Comparison of ENCODE assay signal across 18 mouse cellular contexts in genomic region chr2:131496125-131496820, GRCm38 (mm10). TPM values are rescaled to one million over a fixed set of nuclear protein-coding genes. Genes with fewer than 3 reads are reported as not detected.
DNase-seq lines count a peak whose midpoint lies in the region; ATAC-seq and TF ChIP-seq lines count a peak whose summit lies in the region.
"Had no signal": no experiment of that assay in that cellular context is flagged by ENCODE, and none has a peak within 500 bp of the region (broad histone marks: within the 10 kb centered on the region; RNA-seq: fewer than 3 reads in every experiment).

No protein-coding gene starts in this region.

- DNase-seq in heart, adult 11 months, result peak; percentile 94
- DNase-seq in lung, postnatal 36 days, result peak; percentile 8
- DNase-seq in lung, adult 2 months, result no peak
- no peak for DNase-seq in liver, embryonic 13.5 days
- no peak for DNase-seq in retina, postnatal 1 day
- no peak for DNase-seq in neural tube, embryonic 10.5 days (ENCODE audit: extremely low spot score, low spot score)
- DNase-seq: cerebellum, adult 2 months; embryo, embryonic 11 days; gastrocnemius, postnatal 25 days; layer of hippocampus, postnatal 36 days; left cerebral cortex, postnatal 4 days; lung, embryonic 14.5 days had no signal

- WGBS in heart, embryonic 11.5 days (ENCODE audit: insufficient replicate concordance), result 85% methylated on average over 5 of the region's 5 CpGs
- 52% methylated on average over 5 of the region's 5 CpGs for WGBS in lung, adult 2 months
- 60% methylated on average over 5 of the region's 5 CpGs for WGBS in liver, embryonic 13.5 days (ENCODE audit: insufficient replicate concordance)

- H3K4me1 ChIP-seq in heart, embryonic 11.5 days (ENCODE audit: control insufficient read depth, insufficient read depth, low read length), result peaks cover 9% of the 10 kb centered on the region; the same call in 1 of the 2 replicates
- H3K4me1 ChIP-seq in lung, adult 2 months (ENCODE audit: control insufficient read depth, insufficient read depth, low read length), result peaks cover 5% of the 10 kb centered on the region
- peaks cover 91% of the 10 kb centered on the region for H3K4me1 ChIP-seq in liver, embryonic 13.5 days (replicated peaks)

- no peak overlapping the region for H3K4me2 ChIP-seq in heart, embryonic 11.5 days
- H3K4me2 ChIP-seq in liver, embryonic 13.5 days, result peak overlapping the region; percentile 85
- H3K4me2 ChIP-seq: heart, embryonic 15.5 days; hindbrain, embryonic 13.5 days; intestine, embryonic 15.5 days; lung, embryonic 14.5 days; neural tube, embryonic 13.5 days had no signal

- no peak overlapping the region for H3K27ac ChIP-seq in heart, embryonic 11.5 days (ENCODE audit: low read depth, low read length)
- H3K27ac ChIP-seq in liver, embryonic 13.5 days, result peak overlapping the region; percentile 98
- H3K27ac ChIP-seq: heart, embryonic 15.5 days; hindbrain, embryonic 13.5 days; intestine, embryonic 15.5 days; neural tube, embryonic 13.5 days had no signal

- no peaks in the 10 kb centered on the region for H3K9me3 ChIP-seq in heart, embryonic 11.5 days (replicated peaks; ENCODE audit: control insufficient read depth, low read length)
- H3K9me3 ChIP-seq in liver, embryonic 13.5 days (replicated peaks), result no peaks in the 10 kb centered on the region
- H3K9me3 ChIP-seq: heart, embryonic 15.5 days; hindbrain, embryonic 13.5 days; intestine, embryonic 15.5 days; neural tube, embryonic 13.5 days had no signal

- no peak for TF ChIP-seq POLR2A in lung, adult 2 months (IDR thresholded peaks at IDR 0.05; ENCODE audit: borderline replicate concordance, extremely low read depth, low read depth, low read length)

- H3K4me3 ChIP-seq in heart, embryonic 11.5 days (ENCODE audit: low read depth, low read length), result no peak overlapping the region
- H3K4me3 ChIP-seq in lung, adult 2 months (replicated peaks; ENCODE audit: extremely low read depth, low read depth, low read length), result no peak overlapping the region
- H3K4me3 ChIP-seq in liver, embryonic 13.5 days (replicated peaks), result peak overlapping the region; percentile 32
- H3K4me3 ChIP-seq: heart, embryonic 15.5 days; hindbrain, embryonic 13.5 days; intestine, embryonic 15.5 days; neural tube, embryonic 13.5 days had no signal

- ATAC-seq in heart, embryonic 11.5 days (replicated peaks; ENCODE audit: insufficient number of reproducible peaks, low FRiP score, low TSS enrichment), result no peak
- no peak for ATAC-seq in liver, embryonic 13.5 days (ENCODE audit: low read depth)
- ATAC-seq in cerebellum, adult (ENCODE audit: insufficient number of reproducible peaks, low FRiP score, low TSS enrichment), result no peak

- TF ChIP-seq CTCF in lung, adult 2 months (IDR thresholded peaks at IDR 0.05; ENCODE audit: insufficient read depth, low read length), result no peak

- H3K9ac ChIP-seq in heart, embryonic 11.5 days (ENCODE audit: low read depth, low read length), result no peak overlapping the region
- H3K9ac ChIP-seq in liver, embryonic 13.5 days, result peak overlapping the region; percentile 100
- H3K9ac ChIP-seq: heart, embryonic 15.5 days; hindbrain, embryonic 13.5 days; intestine, embryonic 15.5 days; lung, embryonic 14.5 days; neural tube, embryonic 13.5 days had no signal

- no peaks in the 10 kb centered on the region for H3K36me3 ChIP-seq in heart, embryonic 11.5 days (ENCODE audit: control insufficient read depth, insufficient read depth, low read length)
- no peaks in the 10 kb centered on the region for H3K36me3 ChIP-seq in liver, embryonic 13.5 days
- H3K36me3 ChIP-seq: heart, embryonic 15.5 days; hindbrain, embryonic 13.5 days; intestine, embryonic 15.5 days; neural tube, embryonic 13.5 days had no signal

- H3K27me3 ChIP-seq in heart, embryonic 11.5 days (ENCODE audit: control insufficient read depth, insufficient read depth, low read length), result peaks cover 4% of the 10 kb centered on the region; the same call in 1 of the 2 replicates
- H3K27me3 ChIP-seq in liver, embryonic 13.5 days, result peaks cover 2% of the 10 kb centered on the region; the same call in 1 of the 2 replicates
- H3K27me3 ChIP-seq: heart, embryonic 15.5 days; hindbrain, embryonic 13.5 days; intestine, embryonic 15.5 days; neural tube, embryonic 13.5 days had no signal

RNA-seq across cellular contexts. Expression of gene Smox, which starts 5.0 kb away (rescaled TPM):
- 16.5 and 19.7 TPM in 2 replicates for polyA plus RNA-seq in heart, embryonic 11.5 days (2014; fragmentation: Nextera tagmentation; extraction: Ambion mirVana)
- 28.4 and 29.6 TPM in 2 replicates for polyA plus RNA-seq in lung, adult 2 months (2012; rRNA removed)
- 109 and 113 TPM in 2 replicates for polyA plus RNA-seq in liver, embryonic 13.5 days (2015; fragmentation: Nextera tagmentation; extraction: Ambion mirVana)

Comparison
In these comparisons a context has a peak if more than half of its experiments do, and no peak if none do; other contexts are left out.
1. DNase-seq: peak in heart, adult 11 months (single experiment) and lung, postnatal 36 days (single experiment); none in lung, adult 2 months (single experiment), liver, embryonic 13.5 days (single experiment), retina, postnatal 1 day (single experiment) and neural tube, embryonic 10.5 days (single experiment).